Mouse (Mus musculus) CH12F3 (cell line): Measurements from ENCODE around the gene Pip5k1b.

Source experiments
- in situ Hi-C: fragments of 300-500 bp; cut with MboI; formaldehyde crosslinking; loops from 2 replicates; pipeline ENCODE4 v1.14.3; 2020; ENCODE audit warnings: low sequenced_read_pairs

Pip5k1b gene

GRCm38 (mm10) chr19:24427258-24427657, 128.4 kb downstream of the Pip5k1b start:
- in situ Hi-C loops, result loop anchor here (10.0 kb wide), 1 partner anchor 122 kb away; no protein-coding TSS in a partner anchor

- in situ Hi-C loops, result loop anchor here (10.0 kb wide), 1 partner anchor 122 kb away; no protein-coding TSS in a partner anchor
Measured at GRCm38 (mm10) chr19:24426759-24427181, 128.9 kb downstream of the Pip5k1b start.

DNA sequence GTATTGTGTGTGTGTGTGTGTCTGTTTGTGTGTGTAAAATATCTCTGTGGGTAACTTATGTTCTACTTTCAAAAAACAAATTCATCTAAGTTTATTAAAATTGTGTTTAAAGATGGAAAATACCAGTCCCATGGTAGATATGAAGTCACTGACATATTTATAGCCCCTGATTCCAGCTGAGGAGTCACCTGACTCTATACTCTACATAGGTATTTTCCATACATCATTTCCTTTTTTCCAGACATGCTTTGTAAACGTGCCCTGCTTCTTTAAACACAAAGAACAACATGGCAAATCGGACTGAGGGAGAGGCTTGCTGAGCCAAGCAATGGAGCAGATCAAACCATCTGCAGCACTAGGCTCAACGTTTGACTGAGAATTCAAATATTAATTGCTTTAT, 137.6 kb downstream of the Pip5k1b start:
- in situ Hi-C loops, result no loop called here

DNA sequence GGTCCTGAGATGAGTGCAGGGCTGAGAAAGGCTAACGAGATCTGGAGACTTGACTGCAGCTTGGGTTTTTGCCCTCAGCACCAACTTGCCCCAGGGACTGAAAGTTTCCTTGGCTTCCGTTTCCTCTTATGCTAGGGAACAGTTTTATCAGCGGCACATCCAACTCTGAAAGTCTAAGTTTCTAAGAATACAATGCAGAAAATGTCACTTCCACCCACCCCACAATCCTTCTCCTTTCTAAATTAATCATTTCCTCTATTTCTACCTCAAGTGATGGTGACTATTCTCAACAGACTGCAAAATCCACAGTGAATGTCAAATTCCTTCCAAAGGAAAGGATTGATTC, 138.0 kb downstream of the Pip5k1b start:
- in situ Hi-C loops, result no loop called here

GRCm38 (mm10) chr19:24416975-24417658, 138.6 kb downstream of the Pip5k1b start:
- in situ Hi-C loops, result no loop called here

- in situ Hi-C loops, result no loop called here
Measured at GRCm38 (mm10) chr19:24415778-24416621, 139.7 kb downstream of the Pip5k1b start.

DNA sequence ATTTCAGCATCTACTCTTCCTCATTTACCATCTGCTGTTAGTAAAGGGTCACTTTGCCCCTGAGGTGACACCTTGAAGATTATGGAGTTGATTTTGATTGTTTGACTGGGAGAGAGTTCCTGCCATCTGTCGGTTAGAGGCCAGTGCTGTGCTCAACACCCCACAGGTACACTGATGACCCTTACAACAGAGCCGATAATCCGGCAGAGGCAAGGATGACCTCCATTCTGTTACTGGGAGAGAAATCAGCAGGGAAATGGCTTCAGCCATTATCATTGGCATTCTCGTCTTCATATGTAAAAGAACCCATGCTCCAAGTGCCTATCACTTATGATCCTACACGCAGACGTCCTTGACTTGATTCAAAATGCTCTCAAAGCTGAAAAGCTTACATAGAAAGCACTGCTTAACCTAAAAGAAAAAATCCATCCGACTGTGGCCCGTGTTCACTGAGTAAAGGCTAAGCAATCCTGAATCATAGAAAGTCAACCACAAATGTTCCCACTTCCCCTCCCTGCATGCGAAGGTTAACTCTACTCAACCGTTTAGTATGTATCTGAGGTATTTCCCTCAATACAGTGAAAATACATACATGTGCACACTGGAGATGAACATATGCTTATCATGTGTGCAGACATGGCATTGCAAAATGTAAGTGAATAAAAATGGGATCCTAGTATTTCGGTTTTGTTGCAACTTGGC, 146.7 kb downstream of the Pip5k1b start:
- in situ Hi-C loops, result no loop called here

DNA sequence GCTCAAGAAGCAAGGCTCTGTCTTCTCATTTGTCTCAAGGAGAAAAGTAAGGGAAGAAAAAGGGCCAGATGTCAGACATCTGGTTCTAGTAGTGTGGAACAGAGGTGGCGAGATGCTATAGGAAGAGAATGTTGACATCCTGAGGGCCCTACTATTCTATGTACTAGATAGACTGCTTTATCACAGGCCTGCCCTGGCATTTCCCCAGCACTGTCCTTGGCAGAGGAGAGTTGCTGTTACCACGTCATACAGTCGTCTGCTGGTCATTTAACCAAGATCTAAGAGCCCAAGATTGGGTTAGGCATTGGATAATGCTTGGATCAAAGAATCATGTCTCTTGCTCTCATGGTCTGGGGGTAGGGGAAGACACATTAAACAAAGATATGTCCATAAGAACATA, 151.0 kb downstream of the Pip5k1b start:
- in situ Hi-C loops, result no loop called here

- in situ Hi-C loops, result no loop called here
Measured at GRCm38 (mm10) chr19:24403245-24403644, 152.4 kb downstream of the Pip5k1b start.

GRCm38 (mm10) chr19:24393920-24394319, 161.8 kb downstream of the Pip5k1b start:
- in situ Hi-C loops, result no loop called here

DNA sequence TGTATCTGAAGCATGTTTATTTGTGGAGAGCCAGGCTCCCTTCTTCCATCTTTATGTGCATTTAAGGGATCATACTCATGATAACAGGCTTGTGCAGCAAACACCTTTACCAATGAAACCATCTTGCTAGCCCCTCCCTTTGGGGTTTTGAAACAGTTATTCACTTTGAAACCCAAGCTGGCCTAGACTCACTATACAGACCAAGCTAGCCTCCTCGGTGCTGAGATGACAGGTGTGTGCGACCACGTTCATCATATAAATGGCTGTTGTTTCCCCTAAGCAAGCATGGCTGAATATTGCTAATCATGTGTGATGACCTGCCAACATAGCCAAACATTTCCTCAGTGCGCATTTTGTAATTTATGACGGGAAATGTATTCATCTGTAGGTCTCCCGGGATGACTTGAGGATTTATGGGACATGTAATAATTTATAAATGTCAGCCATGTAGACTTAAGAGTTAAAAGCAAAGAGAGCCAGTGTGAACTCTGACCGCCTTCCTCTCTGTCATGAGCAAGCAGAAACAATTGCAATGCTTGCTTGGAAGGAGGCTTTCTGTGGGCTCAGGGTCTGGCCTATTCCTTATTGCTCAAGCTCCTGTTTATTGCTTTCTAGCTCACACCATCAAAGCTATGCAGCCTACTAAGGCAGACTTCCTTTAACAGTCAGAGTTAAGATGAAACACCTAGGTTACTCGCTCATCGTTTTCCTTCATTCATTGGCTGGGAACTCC, 164.0 kb downstream of the Pip5k1b start:
- in situ Hi-C loops, result no loop called here

DNA sequence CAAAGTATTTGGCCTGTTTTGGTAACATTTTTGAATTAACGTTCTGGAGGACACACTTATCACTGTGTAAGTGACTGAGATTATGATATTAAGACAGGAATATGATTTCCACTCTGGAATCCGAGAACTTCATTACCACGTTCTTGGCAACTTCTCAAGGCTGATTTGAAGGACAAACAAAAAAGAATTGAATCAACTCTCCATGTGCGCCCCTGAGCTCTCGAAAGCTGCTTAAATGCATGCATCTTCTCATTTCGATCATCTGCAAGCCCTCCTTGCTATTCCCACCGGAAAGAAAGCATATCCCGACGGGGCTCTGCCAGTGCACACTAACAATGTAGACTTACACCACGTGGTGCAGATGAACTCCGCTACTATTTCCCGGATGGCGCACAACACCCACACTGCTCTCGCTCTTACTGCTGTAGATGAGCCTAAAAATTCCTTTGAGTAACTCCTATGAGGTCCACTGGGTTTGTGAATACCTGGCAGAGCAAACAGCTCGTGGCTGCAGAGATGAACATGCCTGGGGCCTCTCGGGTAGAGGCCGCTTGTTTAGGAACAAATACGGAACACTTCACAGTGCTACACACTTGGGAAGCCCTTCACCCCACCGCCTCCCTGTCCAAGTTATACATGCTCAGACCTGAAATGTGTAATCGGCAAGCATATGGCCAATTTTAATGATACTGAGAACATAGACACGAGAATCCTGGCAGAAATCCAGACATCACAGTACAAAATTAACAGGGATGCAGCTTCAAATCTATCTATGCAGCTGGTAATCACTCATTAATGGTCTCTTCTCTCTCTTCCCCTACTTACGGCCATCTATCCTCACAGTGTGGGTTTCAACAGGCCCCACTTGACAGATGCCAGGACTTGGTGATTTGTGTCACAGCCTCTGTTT, 168.5 kb downstream of the Pip5k1b start:
- in situ Hi-C loops, result no loop called here

- in situ Hi-C loops, result no loop called here
Measured at GRCm38 (mm10) chr19:24378470-24378869, 177.2 kb downstream of the Pip5k1b start.

DNA sequence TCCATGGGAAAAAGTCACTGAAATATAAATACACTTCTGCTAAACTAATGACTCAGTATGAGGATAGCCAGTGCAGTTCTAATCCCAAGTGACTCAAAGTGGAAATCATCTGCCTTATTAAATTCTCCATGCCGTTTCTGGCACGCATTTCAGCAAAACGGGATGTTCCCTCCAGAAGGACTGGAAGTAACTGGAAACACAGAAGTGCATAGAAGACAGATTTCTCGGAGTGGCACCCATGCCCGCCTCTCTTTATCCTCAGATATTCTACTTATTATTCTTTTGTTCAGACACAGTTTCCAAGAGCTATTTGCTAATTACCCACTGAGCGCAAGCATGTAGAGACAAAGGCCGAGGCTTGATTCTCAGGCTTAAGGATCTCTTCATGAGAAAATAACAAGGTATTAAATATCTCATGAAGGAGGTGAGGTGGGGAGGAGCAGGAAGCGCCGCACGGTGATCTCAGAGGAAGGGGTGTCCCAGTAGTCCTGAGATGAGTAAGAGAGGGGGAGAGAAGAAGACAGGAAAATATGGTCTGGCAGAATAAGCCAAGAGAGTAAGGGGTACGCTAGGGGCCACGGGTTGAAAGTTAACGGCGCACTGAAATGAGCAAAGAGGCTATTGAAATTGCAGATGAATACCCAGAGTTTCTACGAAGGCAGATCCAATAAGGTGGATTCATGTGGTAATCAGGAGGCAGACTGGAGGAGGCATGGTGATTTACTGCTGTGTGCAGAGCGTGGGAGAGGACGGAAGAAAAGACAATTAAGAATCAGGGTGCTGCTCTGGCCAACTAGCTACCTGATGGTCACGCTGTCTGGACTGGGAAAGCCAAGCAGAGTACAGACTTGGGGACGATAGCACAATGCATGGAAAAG, 183.7 kb downstream of the Pip5k1b start:
- in situ Hi-C loops, result no loop called here

DNA sequence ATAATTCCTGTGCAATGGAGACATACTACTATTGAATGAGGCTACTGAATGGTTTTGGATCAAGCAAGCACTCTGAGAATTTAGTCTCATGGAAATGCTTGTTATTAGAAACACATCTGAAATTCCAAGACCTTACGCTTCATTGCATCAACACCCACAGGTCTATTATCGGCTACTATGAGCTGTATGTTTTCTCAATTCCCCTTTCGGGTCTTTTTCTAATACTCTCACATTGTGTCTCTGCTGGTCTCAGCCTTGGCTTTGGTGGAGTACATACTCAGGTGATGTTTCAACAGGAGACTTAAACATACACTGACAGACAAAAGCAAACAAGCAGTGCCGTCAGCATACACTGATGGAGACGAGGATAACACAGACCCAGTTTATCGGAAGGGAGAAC, 187.3 kb downstream of the Pip5k1b start:
- in situ Hi-C loops, result no loop called here

DNA sequence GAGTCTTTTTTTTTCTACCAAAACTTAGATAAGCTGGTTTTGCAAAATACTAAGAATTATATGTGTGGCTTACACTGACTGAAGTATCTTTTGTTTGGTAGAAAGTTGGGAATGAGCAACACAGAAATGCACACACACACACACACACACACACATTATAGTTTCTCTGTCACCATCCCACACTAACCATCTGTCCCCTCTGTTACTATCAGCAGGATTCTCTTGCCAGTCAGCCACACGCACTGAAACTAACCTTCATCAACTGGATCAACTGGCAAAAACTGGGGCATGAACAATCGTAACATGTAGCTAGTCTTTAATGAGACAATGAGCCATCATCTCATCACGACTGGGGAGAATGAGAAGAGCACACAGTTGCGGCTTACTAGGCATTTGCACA, 187.9 kb downstream of the Pip5k1b start:
- in situ Hi-C loops, result no loop called here

DNA sequence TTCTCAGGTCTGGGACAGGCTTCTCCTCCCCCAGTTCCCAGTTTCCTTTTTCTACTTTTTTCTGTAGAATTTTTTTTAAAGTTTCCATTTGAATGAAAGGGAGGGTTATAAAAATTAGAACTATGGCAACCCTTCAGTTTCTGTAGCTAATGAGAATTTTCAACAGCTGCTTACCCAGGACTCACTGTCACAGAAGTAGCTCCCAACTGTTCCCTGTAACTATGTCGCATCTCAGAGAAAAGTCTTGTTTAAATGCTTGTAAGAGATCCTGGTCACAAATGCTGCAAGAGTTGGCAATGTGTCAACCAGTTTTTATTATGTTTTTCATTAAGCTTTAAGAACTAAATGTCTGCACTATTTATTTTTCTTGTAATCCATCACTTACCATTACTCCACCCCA, 188.9 kb downstream of the Pip5k1b start:
- in situ Hi-C loops, result no loop called here

DNA sequence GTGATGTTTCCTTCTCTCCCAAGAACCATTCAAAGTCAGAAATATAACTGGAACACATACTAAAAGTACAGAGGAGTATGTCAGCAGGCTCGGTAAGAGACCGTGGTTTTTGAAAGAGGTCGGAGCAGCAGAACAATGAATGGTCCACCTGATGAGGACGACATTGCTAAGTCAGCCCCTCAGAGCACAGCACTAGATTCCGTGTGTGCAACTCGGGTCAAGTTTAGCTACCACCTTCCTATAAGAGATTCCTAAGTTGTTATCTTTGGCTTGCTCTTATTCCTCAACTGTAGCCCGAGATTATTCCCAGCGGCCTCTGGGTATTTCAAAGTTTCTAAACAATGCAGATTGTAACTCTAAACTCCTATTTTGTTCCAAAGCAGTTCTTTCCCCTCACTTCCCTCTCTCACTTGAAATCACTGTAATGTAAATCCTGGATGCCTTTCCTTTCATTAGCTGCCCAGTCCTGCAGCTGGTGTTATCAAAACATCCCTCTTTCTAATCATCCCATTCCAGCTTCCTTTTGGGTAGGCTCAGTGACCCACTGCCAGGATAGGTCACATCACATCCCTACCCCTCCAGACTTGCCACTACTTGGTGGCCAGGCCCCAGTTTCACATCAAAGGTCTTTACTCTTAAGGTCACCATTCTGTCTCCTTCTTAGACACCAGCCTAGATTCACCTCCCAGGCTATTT, 192.9 kb downstream of the Pip5k1b start:
- in situ Hi-C loops, result no loop called here
